21 mouse cellular contexts compared by ENCODE assay signal in the genomic region with DNA sequence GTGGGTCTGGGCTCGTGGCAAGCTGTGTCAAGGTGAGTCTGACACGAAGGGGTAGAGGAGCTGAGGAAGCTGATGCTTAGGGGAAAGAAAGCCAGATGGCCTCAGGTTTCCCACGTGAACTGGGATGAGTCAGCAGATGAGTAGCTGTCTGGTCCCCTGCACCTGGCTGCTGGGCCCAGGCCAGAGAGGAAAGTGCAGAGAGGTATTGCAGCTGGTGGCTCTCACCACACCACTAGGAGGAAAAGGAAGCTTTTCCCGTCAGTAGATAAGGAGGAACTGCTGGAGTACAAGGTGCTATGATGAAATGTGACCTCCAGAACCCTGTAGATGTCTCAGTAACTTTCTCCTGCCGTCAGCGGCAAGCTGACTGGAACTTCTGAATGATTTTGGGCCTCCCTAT. TPM values are rescaled to one million over a fixed set of nuclear protein-coding genes. Genes with fewer than 3 reads are reported as not detected.
DNase-seq lines count a peak whose midpoint lies in the region; ATAC-seq and TF ChIP-seq lines count a peak whose summit lies in the region.
"Had no signal": no experiment of that assay in that cellular context is flagged by ENCODE, and none has a peak within 500 bp of the region (broad histone marks: within the 10 kb centered on the region; RNA-seq: fewer than 3 reads in every experiment).

No protein-coding gene starts in this region.

- ATAC-seq in liver, embryonic 16.5 days (ENCODE audit: low read depth), result peak; percentile 19; the same call in 1 of the 2 replicates
- ATAC-seq in liver, embryonic 12.5 days, result no peak
- 0 out of 2 replicates have a peak, but pooled peaks have one; percentile 39 for ATAC-seq in erythroid progenitor cell, adult 5-6 weeks (replicated peaks; ENCODE audit: low FRiP score, poor library complexity, severe bottlenecking)
- ATAC-seq in monocyte, adult 5-6 weeks (replicated peaks; ENCODE audit: insufficient number of reproducible peaks, low FRiP score, low TSS enrichment, poor library complexity, severe bottlenecking), result 0 out of 2 replicates have a peak, but pooled peaks have one; percentile 30
- ATAC-seq: forebrain, embryonic 16.5 days; lung, postnatal 0 days had no signal

- in situ Hi-C loops in ES-E14 (cut with MboI; ENCODE audit: low sequenced_read_pairs in 2 of 2, unreplicated experiment in 2 of 2), result no loop called here

- WGBS in liver, embryonic 16.5 days (ENCODE audit: insufficient replicate concordance), result 16% methylated on average over 6 of the region's 6 CpGs
- 22% methylated on average over 6 of the region's 6 CpGs for WGBS in liver, embryonic 12.5 days (ENCODE audit: insufficient replicate concordance)

- H3K4me1 ChIP-seq in liver, embryonic 16.5 days (ENCODE audit: control insufficient read depth, low read depth, low read length), result no peaks in the 10 kb centered on the region
- no peaks in the 10 kb centered on the region for H3K4me1 ChIP-seq in liver, embryonic 12.5 days
- no peaks in the 10 kb centered on the region; a peak in 1 of 4 replicates for H3K4me1 ChIP-seq in ES-E14 (ENCODE audit: control insufficient read depth in 2 of 2, insufficient read depth in 2 of 2, low read length in 2 of 2, poor library complexity in 1 of 2)
- H3K4me1 ChIP-seq: heart, embryonic 15.5 days; liver, embryonic 13.5 days; neural tube, embryonic 12.5 days had no signal

- no peaks in the 10 kb centered on the region for H3K36me3 ChIP-seq in liver, embryonic 16.5 days (ENCODE audit: control insufficient read depth, insufficient read depth)
- H3K36me3 ChIP-seq in liver, embryonic 12.5 days, result no peaks in the 10 kb centered on the region
- no peaks in the 10 kb centered on the region for H3K36me3 ChIP-seq in ES-E14 (ENCODE audit: control insufficient read depth, insufficient read depth, low read length, poor library complexity, severe bottlenecking)
- H3K36me3 ChIP-seq: heart, embryonic 15.5 days; liver, embryonic 13.5 days; neural tube, embryonic 12.5 days had no signal

- no peak for DNase-seq in ES-E14 (ENCODE audit: low read depth, low spot score)
- no peak for DNase-seq in urinary bladder, adult 2 months (ENCODE audit: low spot score)
- DNase-seq in adrenal gland, postnatal 14 days, result no peak
- DNase-seq in cerebellum, adult 11-12 months, result no peak
- DNase-seq: adrenal gland, adult 8-10 months; cerebellum, postnatal 10 days; heart, adult 2 months; layer of hippocampus, postnatal 36 days; liver, embryonic 13.5 days had no signal

- H3K27ac ChIP-seq in liver, embryonic 16.5 days (ENCODE audit: low read length), result no peak overlapping the region
- no peak overlapping the region for H3K27ac ChIP-seq in liver, embryonic 12.5 days
- no peak overlapping the region for H3K27ac ChIP-seq in ES-E14 (ENCODE audit: insufficient read depth, low read depth, low read length, poor library complexity, severe bottlenecking)
- H3K27ac ChIP-seq: heart, adult 2 months; heart, embryonic 15.5 days; liver, embryonic 13.5 days; neural tube, embryonic 12.5 days had no signal

- no peaks in the 10 kb centered on the region for H3K27me3 ChIP-seq in liver, embryonic 16.5 days (ENCODE audit: control insufficient read depth, insufficient read depth, low read depth, low read length)
- no peaks in the 10 kb centered on the region for H3K27me3 ChIP-seq in liver, embryonic 12.5 days (replicated peaks)
- H3K27me3 ChIP-seq: heart, embryonic 15.5 days; liver, embryonic 13.5 days; neural tube, embryonic 12.5 days had no signal

- no peak overlapping the region for H3K4me2 ChIP-seq in liver, embryonic 16.5 days (ENCODE audit: low read depth, low read length)
- no peak overlapping the region for H3K4me2 ChIP-seq in liver, embryonic 12.5 days
- H3K4me2 ChIP-seq: heart, embryonic 15.5 days; liver, embryonic 13.5 days; neural tube, embryonic 12.5 days had no signal

- no peaks in the 10 kb centered on the region for H3K9me3 ChIP-seq in liver, embryonic 16.5 days (replicated peaks; ENCODE audit: control insufficient read depth, low read length)
- H3K9me3 ChIP-seq in liver, embryonic 12.5 days (replicated peaks), result no peaks in the 10 kb centered on the region
- no peaks in the 10 kb centered on the region for H3K9me3 ChIP-seq in ES-E14 (ENCODE audit: control insufficient read depth, insufficient read depth, low read depth, low read length)
- H3K9me3 ChIP-seq: heart, embryonic 15.5 days; liver, embryonic 13.5 days; neural tube, embryonic 12.5 days had no signal

- no peak overlapping the region for H3K4me3 ChIP-seq in liver, embryonic 16.5 days (ENCODE audit: low read depth, low read length)
- no peak overlapping the region for H3K4me3 ChIP-seq in liver, embryonic 12.5 days
- no peak overlapping the region for H3K4me3 ChIP-seq in ES-E14 (ENCODE audit: insufficient read depth in 1 of 2, low read depth in 1 of 2, low read length in 2 of 2, poor library complexity in 1 of 2, severe bottlenecking in 1 of 2)
- H3K4me3 ChIP-seq: heart, adult 2 months; heart, embryonic 15.5 days; liver, embryonic 13.5 days; neural tube, embryonic 12.5 days had no signal

- H3K9ac ChIP-seq in liver, embryonic 16.5 days (ENCODE audit: low read depth, low read length), result no peak overlapping the region
- H3K9ac ChIP-seq in liver, embryonic 12.5 days, result no peak overlapping the region
- no peak overlapping the region for H3K9ac ChIP-seq in ES-E14 (ENCODE audit: insufficient read depth, low read depth, low read length, poor library complexity, severe bottlenecking)
- H3K9ac ChIP-seq: heart, embryonic 15.5 days; liver, embryonic 13.5 days; neural tube, embryonic 12.5 days had no signal

TF ChIP-seq in ES-E14, 5 proteins besides CTCF, POLR2A, EP300 and RAD21:
- no peak for TF ChIP-seq CHD2 (IDR thresholded peaks at IDR 0.05; ENCODE audit: low read depth, low read length)
- TF ChIP-seq MAFK (IDR thresholded peaks at IDR 0.05; ENCODE audit: insufficient read depth, low read depth, low read length), result peak; percentile 72
TF ChIP-seq in ES-E14: peak in this region for 1.

RNA-seq across cellular contexts. Expression of a gene that starts 42.5 kb away (rescaled TPM):
- polyA plus RNA-seq in liver, embryonic 16.5 days (2015; fragmentation: Nextera tagmentation; extraction: Ambion mirVana), result 0.11 and 0.42 TPM in 2 replicates
- 0.38 and 0.44 TPM in 2 replicates for polyA plus RNA-seq in liver, embryonic 12.5 days (2016; fragmentation: Nextera tagmentation; extraction: Ambion mirVana)
- total RNA-seq in ES-E14 (2012; rRNA removed), result not detected in 2 replicates
- 1.1 and 7.5 TPM in 2 replicates for total RNA-seq in erythroid progenitor cell, adult 5-6 weeks (2015; ENCODE audit: low replicate concordance)
- total RNA-seq in erythroid progenitor cell, adult 5-6 weeks (2017; ENCODE audit: low replicate concordance), result 2.3 TPM in 1 of 2 replicates, not detected in the other
- total RNA-seq in monocyte, adult 5-6 weeks (2017), result 186 to 292 TPM (median 238 TPM) in 3 replicates
- polyA plus RNA-seq in urinary bladder, adult 2 months (2012; rRNA removed), result 0.28 and 0.49 TPM in 2 replicates
- 0.26 and 0.74 TPM in 2 replicates for total RNA-seq in adrenal gland, postnatal 14 days (2021)
- total RNA-seq: gastrocnemius, adult 18-20 months; layer of hippocampus, postnatal 36 days; left cerebral cortex, postnatal 25 days had no signal
- polyA plus RNA-seq: forebrain, embryonic 16.5 days; hindbrain, embryonic 11.5 days; kidney, embryonic 14.5 days; neural tube, embryonic 12.5 days had no signal

Comparison
In these comparisons a context has a peak if more than half of its experiments do, and no peak if none do; other contexts are left out.
1. RNA of a gene that starts 42.5 kb away (total RNA-seq): 186 to 292 TPM in monocyte, adult 5-6 weeks; 1.1 to 7.5 TPM in erythroid progenitor cell, adult 5-6 weeks, 0.26 to 0.74 TPM in adrenal gland, postnatal 14 days and not detected in ES-E14; every median in the first group is over 10 times any median in the second.